Mouse (Mus musculus): ENCODE results near the gene Gpr26.

Gene Gpr26

GRCm38 (mm10) chr7:131966023-131966915 lies at the start of gene Gpr26:
Gpr26 (plus strand) TSS chr7:131966460.
- DNase-seq = no peak

GRCm38 (mm10) chr7:131917384-131917783 lies 48.9 kb upstream of the Gpr26 start:
- DNase-seq = no peak

GRCm38 (mm10) chr7:131927288-131928050 lies 38.8 kb upstream of the Gpr26 start:
- no peak for DNase-seq

GRCm38 (mm10) chr7:131937611-131938010 lies 28.6 kb upstream of the Gpr26 start:
- no peak for DNase-seq

GRCm38 (mm10) chr7:131951131-131951530 lies 15.1 kb upstream of the Gpr26 start:
- DNase-seq = no peak

- no peak for DNase-seq
Measured at GRCm38 (mm10) chr7:131953402-131953801, 12.9 kb upstream of the Gpr26 start.

- DNase-seq = no peak
Measured at GRCm38 (mm10) chr7:131958705-131959104, 7.6 kb upstream of the Gpr26 start.

- DNase-seq = peak; percentile 13
Measured at GRCm38 (mm10) chr7:131960551-131960950, 5.7 kb upstream of the Gpr26 start.

- DNase-seq = no peak
Measured at GRCm38 (mm10) chr7:131966916-131967494, 745 bp downstream of the Gpr26 start.

GRCm38 (mm10) chr7:131970255-131970654 lies 4.0 kb downstream of the Gpr26 start:
- no peak for DNase-seq

- no peak for DNase-seq
Measured at GRCm38 (mm10) chr7:131975867-131976266, 9.6 kb downstream of the Gpr26 start.

- no peak for DNase-seq
Measured at GRCm38 (mm10) chr7:131978609-131979008, 12.3 kb downstream of the Gpr26 start.

GRCm38 (mm10) chr7:131989056-131989455 lies 22.8 kb downstream of the Gpr26 start:
- no peak for DNase-seq

GRCm38 (mm10) chr7:131992226-131992625 lies 26.0 kb downstream of the Gpr26 start:
- DNase-seq = no peak

- DNase-seq = no peak
Measured at GRCm38 (mm10) chr7:131992873-131993272, 26.6 kb downstream of the Gpr26 start.

- DNase-seq = no peak
Measured at GRCm38 (mm10) chr7:132005996-132006696, 39.9 kb downstream of the Gpr26 start.

GRCm38 (mm10) chr7:132009002-132009401 lies 42.7 kb downstream of the Gpr26 start:
- peak; percentile 32 for DNase-seq

GRCm38 (mm10) chr7:132012969-132013679 lies 46.9 kb downstream of the Gpr26 start:
- no peak for DNase-seq

GRCm38 (mm10) chr7:132013970-132014369 lies 47.7 kb downstream of the Gpr26 start:
- DNase-seq = no peak

- DNase-seq = no peak
Measured at GRCm38 (mm10) chr7:132015193-132015592, 48.9 kb downstream of the Gpr26 start.

- DNase-seq = no peak
Measured at GRCm38 (mm10) chr7:132015933-132016332, 49.7 kb downstream of the Gpr26 start.

- no peak for DNase-seq
Measured at GRCm38 (mm10) chr7:132025591-132025990, 59.3 kb downstream of the Gpr26 start.

All from lung, postnatal 36 days (tissue).